Mouse (Mus musculus) G1E (cell line): Measurements from ENCODE around the gene Zfp184.

ENCODE experiments used
- CTCF ChIP-seq: IDR thresholded peaks from 2 replicates; pipeline ENCODE4 v1.5.1; 2012; ENCODE audit warnings: low read depth, low read length, inconsistent platforms, mixed read lengths
- GATA1 ChIP-seq: IDR thresholded peaks from 2 replicates; pipeline ENCODE4 v1.6.1; 2012; ENCODE audit warnings: borderline replicate concordance, low read length, inconsistent platforms, mixed read lengths
- POLR2AphosphoS5 ChIP-seq: IDR thresholded peaks from 2 replicates; pipeline ENCODE4 v1.6.1; 2012; ENCODE audit warnings: low read depth, low read length, inconsistent platforms; ENCODE audit not compliant: insufficient replicate concordance
- TAL1 ChIP-seq: conservative IDR thresholded peaks from 2 replicates; pipeline ENCODE4 v1.6.1; 2012; ENCODE audit warnings: low read depth, low read length, inconsistent platforms, mixed read lengths

DNA sequence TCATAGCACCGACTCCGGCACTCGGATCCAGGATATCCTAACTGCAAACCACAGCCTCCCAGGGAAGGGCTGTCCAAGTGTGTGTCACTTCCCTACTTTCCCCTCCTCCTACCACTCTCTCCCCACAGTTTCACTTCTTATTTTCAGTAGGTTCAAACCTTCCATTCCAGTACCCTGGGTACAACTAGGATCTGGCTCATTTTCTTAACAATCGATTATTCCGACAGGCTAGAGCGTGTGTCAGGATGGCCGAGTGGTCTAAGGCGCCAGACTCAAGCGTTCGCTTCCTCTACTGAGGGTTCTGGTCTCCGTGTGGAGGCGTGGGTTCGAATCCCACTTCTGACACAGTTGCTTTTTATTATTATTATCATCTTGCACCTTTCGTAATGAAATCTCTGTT, 30.3 kb upstream of the Zfp184 start:
- TF ChIP-seq CTCF (no peak), GATA1 (no peak), TAL1 (no peak), POLR2AphosphoS5 (no peak)
